Mouse (Mus musculus): ENCODE measurements around the gene Dagla. TPM values are rescaled to one million over a fixed set of nuclear protein-coding genes. Genes with fewer than 3 reads are reported as not detected.

Gene Dagla
- polyA plus RNA-seq, 1 experiment from 2014 or later, result 1.7 TPM

- Histone ChIP-seq H3K27me3 (ENCODE audit: poor library complexity, severe bottlenecking) (no peaks in the 10 kb centered on the region), H3K36me3 (replicated peaks) (peaks cover 88% of the 10 kb centered on the region), H3K9me3 (no peaks in the 10 kb centered on the region), H3K4me1 (peaks cover 8% of the 10 kb centered on the region), H3K27ac (no peak overlapping the region), H3K4me3 (no peak overlapping the region)
- WGBS, result 82% methylated on average over 2 of the region's 2 CpGs
- DNase-seq (ENCODE audit: extremely low spot score, low spot score), result no peak
These were observed 106.4 kb downstream of the Dagla start for GRCm38 (mm10) chr19:10198286-10198685.

- 90% methylated on average over 4 of the region's 4 CpGs for WGBS
- Histone ChIP-seq H3K9me3 (no peaks in the 10 kb centered on the region), H3K36me3 (replicated peaks) (peaks cover 99% of the 10 kb centered on the region), H3K27me3 (ENCODE audit: poor library complexity, severe bottlenecking) (no peaks in the 10 kb centered on the region), H3K27ac (no peak overlapping the region), H3K4me1 (no peaks in the 10 kb centered on the region), H3K4me3 (no peak overlapping the region)
- DNase-seq (ENCODE audit: extremely low spot score, low spot score), result no peak
These were observed 107.5 kb downstream of the Dagla start for GRCm38 (mm10) chr19:10197130-10197529.

Other genes with a start within 250 kb of the Dagla start
- 188 and 201 TPM in 2 replicates for gene Fads2, start 203.1 kb downstream of the Dagla start, polyA plus RNA-seq (2016; fragmentation: Nextera tagmentation; extraction: Ambion mirVana)
- gene Fads1, start 122.0 kb downstream of the Dagla start, polyA plus RNA-seq (2016; fragmentation: Nextera tagmentation; extraction: Ambion mirVana), result 171 and 180 TPM in 2 replicates
- 362 and 373 TPM in 2 replicates for gene Tmem258, start 100.9 kb downstream of the Dagla start, polyA plus RNA-seq (2016; fragmentation: Nextera tagmentation; extraction: Ambion mirVana)
- 215 and 218 TPM in 2 replicates for gene Fen1, start 100.7 kb downstream of the Dagla start, polyA plus RNA-seq (2016; fragmentation: Nextera tagmentation; extraction: Ambion mirVana)
- gene Myrf, start 64.1 kb downstream of the Dagla start, polyA plus RNA-seq (2016; fragmentation: Nextera tagmentation; extraction: Ambion mirVana), result 2.1 and 2.9 TPM in 2 replicates
- gene Syt7, start 84.2 kb upstream of the Dagla start, polyA plus RNA-seq (2016; fragmentation: Nextera tagmentation; extraction: Ambion mirVana), result 0.77 and 2.6 TPM in 2 replicates
- 0.44 and 0.45 TPM in 2 replicates for gene Lrrc10b, start 152.6 kb upstream of the Dagla start, polyA plus RNA-seq (2016; fragmentation: Nextera tagmentation; extraction: Ambion mirVana)
- gene Ppp1r32, start 178.1 kb upstream of the Dagla start, polyA plus RNA-seq (2016; fragmentation: Nextera tagmentation; extraction: Ambion mirVana), result 0.16 and 0.24 TPM in 2 replicates
- 57.3 and 57.6 TPM in 2 replicates for gene Cpsf7, start 220.4 kb upstream of the Dagla start, polyA plus RNA-seq (2016; fragmentation: Nextera tagmentation; extraction: Ambion mirVana)
- 64.4 and 65.8 TPM in 2 replicates for gene Sdhaf2, start 221.3 kb upstream of the Dagla start, polyA plus RNA-seq (2016; fragmentation: Nextera tagmentation; extraction: Ambion mirVana)

All from forebrain, embryonic 10.5 days (tissue).